Mouse (Mus musculus): ENCODE data around the gene Slc44a4.
"Not testable (repeated sequence)": the region's sequence is repeated elsewhere in the genome, so short reads cannot be mapped to it uniquely, and the experiment has no call there.

The Slc44a4 gene

GRCm38 (mm10) chr17:34944362-34944761 is 30.1 kb downstream of the Slc44a4 start:
- no peak for DNase-seq

DNA sequence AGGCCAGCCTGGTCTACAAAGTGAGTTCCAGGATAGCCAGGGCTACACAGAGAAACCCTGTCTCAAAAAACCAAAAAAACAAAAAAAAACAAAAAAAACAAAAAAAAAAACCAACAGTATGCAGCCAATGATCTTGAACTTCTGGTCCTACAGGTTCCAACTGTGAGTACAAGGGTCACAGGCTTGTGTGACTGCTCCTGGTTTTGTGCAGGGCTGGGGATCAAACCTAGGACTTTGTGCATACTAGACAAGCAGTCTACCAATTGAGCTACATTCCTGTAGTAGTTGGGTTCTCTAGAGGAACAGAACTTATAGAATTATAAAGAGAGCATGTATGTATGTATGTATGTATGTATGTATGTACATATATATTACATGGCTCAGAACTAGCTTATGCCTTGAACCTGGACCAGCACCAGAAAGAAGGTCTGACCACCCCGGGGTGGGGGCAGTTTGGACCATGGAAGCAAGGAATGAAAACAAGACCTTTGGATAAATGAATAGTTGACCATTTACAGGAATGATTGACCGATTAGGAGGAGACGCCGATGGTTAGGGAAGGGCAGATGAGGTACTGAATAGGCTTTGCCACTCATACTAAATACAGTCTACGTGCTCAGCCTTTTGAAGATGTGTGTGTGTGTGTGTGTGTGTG is 32.3 kb downstream of the Slc44a4 start:
- DNase-seq: no peak

DNA sequence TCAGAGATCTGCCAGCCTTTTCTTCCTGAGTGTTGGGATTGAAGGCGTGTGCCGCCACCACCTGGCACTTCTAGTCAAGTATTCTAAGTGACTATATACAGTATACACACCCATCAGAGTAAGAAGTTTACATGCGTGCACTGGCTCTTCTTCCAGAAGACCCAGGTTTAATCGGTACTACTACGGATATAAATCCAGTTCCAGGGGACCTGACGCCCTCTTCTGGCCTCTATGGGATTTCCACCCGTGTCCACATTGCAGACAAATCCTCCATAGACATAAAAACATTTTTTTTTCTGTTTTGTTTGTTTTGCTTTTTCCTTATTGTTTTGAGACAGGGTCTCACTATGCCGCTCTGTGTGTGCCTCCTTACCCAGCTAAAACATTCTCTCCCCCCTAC is 33.3 kb downstream of the Slc44a4 start:
- no peak for DNase-seq

DNA sequence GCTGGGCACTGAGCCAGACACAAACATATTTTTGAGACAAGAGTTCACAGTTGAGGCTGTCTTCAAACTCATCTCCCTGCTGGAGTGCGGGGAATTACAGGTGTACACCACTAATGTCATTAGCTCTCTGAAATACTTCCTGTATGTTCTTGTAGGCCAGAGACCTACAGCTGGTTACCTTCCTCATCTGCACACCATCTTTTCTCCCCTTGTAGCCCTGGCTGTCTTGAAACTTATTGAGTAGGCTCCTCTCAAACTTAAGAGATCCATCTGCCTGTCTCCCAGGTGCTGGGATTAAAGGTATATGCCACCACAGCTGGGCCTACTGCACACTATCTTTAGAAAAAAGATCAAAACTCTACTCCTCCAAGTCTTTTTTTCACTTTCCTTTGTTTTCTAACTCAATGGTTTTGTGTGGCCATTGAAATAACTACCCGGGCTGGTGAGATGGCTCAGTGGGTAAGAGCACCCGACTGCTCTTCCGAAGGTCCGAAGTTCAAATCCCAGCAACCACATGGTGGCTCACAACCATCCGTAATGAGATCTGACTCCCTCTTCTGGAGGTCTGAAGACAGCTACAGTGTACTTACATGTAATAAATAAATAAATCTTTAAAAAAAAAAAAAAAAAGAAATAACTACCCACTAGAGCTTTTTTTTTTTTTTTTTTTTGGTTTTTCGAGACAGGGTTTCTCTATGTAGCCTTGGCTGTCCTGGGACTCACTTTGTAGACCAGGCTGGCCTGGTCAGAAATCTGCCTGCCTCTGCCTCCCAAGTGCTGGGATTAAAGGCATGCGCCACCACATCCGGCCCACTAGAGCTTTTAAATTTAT is 34.7 kb downstream of the Slc44a4 start:
- DNase-seq: not testable (repeated sequence)

DNA sequence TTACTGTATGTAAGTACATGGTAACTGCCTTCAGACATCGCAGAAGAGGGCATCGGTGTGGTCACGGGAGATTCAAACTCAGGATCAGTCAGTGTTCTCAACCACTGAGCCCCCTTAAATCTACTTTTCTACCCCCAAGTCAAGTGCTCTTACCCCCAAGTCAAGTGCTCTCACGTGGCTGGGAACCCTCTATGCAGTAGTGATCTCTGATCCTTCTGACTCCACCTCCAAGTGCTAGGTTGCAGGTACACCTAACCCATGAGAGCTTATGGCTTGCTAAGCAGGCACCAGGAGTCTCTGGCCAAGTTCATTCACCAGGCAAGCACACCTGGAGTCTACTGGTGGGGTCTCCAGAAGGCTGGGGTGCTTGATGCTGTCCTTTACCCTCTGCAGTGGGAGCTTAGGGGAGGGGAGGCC is 35.3 kb downstream of the Slc44a4 start:
- DNase-seq: no peak

DNA sequence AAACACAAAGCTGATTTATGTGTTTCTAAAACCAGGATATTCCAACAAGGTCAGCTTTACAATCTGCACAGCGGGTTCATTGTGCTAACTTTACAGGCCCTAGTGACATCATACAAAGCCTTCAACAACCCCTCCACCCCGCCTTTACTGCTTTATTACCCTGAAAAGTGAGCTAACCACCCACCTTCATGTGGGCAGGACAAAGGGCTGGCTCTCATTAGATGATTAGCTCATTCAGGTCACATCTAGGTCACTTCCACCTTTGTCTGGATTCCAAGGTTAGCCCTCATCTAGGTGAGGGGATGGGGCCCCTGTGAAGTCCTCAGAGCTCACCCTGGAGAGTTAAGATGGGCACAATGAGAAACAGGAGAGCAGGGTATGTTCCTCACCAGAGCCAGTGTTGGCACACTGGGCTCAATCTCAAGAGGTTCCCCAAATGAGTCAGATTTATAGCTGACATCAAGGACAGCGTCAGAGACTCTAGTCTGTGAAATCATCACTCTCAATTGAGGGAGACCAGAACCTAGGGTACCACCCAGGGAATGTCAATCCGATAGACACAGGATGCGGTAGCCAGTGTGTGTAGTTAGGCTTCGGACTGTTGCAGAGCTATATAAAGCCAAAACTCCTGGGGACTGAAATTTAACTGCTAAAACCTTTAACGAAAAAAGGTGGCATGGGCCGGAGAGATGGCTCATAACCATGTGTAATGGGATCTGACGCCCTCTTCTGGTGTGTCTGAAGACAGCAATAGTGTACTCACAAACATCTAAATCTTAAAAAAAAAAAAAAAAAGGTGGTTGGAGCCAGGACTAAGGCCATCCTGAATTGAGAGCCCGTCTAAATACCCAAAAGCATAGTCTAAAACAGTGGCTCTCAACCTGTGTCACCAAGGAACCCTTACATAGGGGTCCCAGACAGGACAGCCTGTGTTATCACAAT is 36.5 kb downstream of the Slc44a4 start:
- peak; percentile 20 for DNase-seq

DNA sequence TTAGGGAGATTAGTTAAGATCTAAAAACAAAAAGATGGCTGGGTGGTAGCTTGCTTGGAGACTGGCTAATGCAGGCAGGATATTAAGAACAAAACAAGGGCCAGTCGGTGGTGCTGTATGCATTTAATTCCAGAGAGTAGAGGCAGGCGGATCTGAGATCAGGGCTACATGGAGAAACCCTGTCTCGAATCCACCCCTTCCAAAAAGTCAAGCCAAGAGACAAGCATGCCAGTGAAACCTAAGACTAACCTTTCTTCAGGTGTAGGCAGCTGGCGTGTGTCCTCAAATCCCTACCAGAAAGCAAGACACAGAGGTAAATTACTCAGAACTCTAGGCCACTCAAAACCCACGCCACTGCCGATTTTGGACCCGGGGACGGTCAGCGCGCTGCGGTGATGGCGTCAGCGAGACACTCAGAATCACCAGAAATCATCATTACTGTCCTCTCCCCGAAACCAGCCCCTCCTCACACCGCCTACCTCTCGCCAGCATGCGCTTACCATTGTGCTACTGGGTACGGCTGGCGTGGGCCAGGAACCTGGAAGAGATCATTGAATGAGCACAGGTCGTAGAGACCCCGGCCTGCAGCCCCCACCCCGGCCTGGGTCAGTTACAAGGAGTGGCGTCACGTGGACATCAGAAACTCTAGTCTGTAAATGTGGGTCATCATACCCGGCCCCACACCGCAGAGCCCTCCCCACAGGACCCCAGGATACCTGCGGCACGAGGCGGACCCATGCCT is 37.5 kb downstream of the Slc44a4 start:
- DNase-seq: peak; percentile 78

DNA sequence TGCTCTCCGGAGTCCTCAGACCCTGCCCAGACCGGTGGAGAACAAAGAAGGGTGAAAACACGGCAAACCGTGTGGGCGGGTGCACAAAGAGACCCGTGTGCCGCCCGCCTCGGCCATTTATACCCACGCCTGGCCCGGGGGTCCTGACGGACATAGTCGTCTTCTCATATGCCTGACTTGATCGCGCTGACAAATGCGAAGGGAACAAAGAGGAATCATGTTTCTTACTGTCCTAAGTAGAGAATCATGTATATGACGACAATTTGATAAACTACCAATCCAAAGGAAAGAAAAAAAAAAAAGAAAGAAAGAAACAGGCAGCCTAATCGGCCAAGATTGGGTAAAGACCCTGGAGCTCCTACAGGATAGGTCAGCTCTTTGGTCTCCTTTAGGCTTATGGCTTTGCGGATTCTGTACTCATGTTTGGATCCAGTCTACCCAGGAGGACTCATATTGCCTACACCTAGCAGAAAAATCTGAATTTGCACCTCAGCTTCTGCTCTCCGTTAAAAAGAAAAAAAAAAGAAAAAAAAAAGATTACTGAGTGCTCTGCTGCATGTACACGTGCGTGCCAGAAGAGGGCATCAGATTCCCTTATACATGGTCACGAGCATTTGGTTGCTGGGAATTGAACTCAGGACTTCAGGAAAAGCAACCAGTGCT is 38.2 kb downstream of the Slc44a4 start:
- DNase-seq: peak; percentile 72

GRCm38 (mm10) chr17:34953258-34953657 is 39.0 kb downstream of the Slc44a4 start:
- no peak for DNase-seq

GRCm38 (mm10) chr17:34953904-34954303 is 39.6 kb downstream of the Slc44a4 start:
- DNase-seq: no peak

GRCm38 (mm10) chr17:34954831-34955230 is 40.6 kb downstream of the Slc44a4 start:
- no peak for DNase-seq

DNA sequence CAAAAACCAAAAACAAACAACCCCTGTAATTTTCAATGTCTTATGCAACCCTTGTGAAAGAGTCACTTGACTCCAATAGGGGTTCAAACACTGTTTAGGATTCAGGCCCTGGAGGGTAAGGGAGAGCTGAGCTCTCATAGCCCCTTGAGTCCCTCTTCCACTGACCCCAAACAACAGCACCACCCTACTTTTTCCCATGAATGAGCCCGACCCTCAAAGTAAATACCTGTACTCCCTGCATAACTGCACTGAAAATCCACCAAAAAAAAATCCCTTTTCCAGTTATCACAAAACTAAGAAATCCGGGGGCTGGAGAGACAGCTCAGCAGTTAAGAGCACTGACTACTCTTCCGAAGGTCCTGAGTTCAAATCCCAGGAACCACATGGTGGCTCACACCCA is 41.6 kb downstream of the Slc44a4 start:
- no peak for DNase-seq

GRCm38 (mm10) chr17:34956340-34956739 is 42.1 kb downstream of the Slc44a4 start:
- no peak for DNase-seq

DNA sequence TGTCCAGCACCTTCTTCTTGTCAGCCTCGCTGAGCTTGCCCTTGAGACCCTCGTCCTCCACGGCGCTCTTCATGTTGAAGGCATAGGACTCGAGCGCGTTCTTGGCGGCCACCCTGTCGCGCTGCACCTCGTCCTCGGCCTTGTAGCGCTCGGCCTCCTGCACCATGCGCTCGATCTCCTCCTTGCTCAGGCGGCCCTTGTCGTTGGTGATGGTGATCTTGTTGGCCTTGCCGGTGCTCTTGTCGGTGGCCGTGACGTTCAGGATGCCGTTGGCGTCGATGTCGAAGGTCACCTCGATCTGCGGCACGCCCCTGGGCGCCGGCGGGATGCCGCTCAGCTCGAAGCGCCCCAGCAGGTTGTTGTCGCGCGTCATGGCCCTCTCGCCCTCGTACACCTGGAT is 43.0 kb downstream of the Slc44a4 start:
- not testable (repeated sequence) for DNase-seq

- not testable (repeated sequence) for DNase-seq
These were observed 43.7 kb downstream of the Slc44a4 start for GRCm38 (mm10) chr17:34957966-34958365.

DNA sequence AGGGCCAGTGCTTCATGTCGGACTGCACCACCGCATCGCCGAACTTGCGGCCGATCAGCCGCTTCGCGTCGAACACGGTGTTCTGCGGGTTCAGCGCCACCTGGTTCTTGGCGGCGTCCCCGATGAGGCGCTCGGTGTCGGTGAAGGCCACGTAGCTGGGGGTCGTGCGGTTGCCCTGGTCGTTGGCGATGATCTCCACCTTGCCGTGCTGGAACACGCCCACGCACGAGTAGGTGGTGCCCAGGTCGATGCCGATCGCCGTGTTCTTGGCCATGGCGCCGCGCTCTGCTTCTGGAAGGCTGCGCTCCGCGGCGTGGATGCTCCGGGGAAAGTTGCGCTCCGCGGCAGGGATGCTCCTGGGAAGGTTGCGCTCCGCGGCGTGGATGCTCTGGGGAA is 44.5 kb downstream of the Slc44a4 start:
- not testable (repeated sequence) for DNase-seq

DNA sequence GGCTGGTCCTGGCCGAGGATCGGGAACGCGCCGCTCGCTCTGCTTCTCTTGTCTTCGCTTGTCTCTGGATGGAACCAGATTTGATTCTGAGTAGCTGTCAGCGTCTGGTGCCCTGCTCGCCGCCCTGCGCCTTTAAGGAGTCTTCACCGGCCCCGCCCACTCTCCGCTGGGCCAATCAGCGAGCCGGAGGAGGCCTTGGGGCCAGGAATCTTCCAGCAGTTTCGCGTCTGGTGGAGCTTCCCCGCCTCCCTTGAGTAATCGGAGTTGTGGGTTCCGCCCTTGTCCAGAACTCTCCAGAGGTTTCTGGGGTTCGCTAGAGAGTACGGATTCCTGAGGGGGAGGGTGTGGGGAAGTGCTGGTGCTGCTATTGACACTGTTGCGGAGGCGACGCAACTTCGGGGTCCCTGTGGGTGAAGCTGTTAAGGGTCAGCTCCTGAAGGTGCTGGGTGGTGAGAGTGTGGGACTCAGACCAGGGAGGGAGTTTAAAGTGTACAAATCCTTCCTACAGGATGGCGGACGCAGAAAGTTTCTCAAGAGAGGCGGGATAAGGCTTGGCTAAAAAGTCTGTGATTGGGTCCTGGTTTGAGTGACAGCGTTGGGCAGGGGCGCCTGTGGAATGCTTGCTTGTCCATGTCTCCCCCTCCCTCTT is 45.0 kb downstream of the Slc44a4 start, which contains the start of gene Hspa1b:
TSS of gene Hspa1b (minus strand) at position 109 of the 649 bp plus-strand sequence.
- DNase-seq: peak; percentile 84

DNA sequence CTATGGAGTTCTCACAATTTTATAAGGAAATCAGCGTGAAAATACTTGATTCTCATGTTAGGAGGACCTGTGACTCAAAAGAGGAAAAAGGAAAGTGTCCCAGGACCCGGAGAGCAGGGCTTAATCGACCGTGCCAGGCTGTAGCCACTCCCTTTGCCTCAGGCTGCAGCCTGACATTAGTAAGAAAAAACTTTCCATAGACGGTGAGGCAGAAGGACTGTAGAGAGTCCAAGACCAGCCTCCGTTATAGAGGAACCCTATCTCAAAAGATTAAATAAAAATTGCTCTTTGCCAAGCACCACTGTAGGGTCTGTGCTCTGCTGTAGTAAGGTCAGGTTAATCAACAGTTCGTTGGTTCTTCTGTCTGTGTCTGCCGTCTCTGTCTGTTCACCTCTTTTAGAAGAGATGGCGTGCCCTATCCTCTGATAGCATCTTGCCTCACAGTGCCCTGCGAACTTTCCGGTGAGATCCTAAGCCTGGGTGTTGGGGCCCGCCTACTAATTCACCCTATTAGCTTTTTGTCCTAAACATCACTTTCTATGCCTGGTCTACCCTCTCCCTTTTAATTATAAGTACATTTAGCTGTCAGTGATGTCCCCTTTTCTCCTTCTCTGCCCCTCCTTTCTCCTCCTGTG is 45.7 kb downstream of the Slc44a4 start:
- no peak for DNase-seq

GRCm38 (mm10) chr17:34960702-34961493 is 46.6 kb downstream of the Slc44a4 start:
- DNase-seq: no peak

GRCm38 (mm10) chr17:34962125-34962524 is 47.9 kb downstream of the Slc44a4 start:
- DNase-seq: no peak

Measured in cerebellum, adult 9-11 months (tissue).